Mouse (Mus musculus): ENCODE results near the gene Zbtb14.

The Zbtb14 gene

GRCm38 (mm10) chr17:69382511-69383100 is at the start of gene Zbtb14:
TSS of gene Zbtb14 (plus strand) at chr17:69383050.
- DNase-seq (ENCODE audit: low read depth in 1 of 2, low spot score in 2 of 2) = peak; percentile 73 to 77

- no peak for DNase-seq (ENCODE audit: low read depth in 1 of 2, low spot score in 2 of 2)
Observed at GRCm38 (mm10) chr17:69346056-69346455, 36.8 kb upstream of the Zbtb14 start.

- DNase-seq (ENCODE audit: low read depth in 1 of 2, low spot score in 2 of 2) = no peak
Observed at GRCm38 (mm10) chr17:69349014-69349531, 33.8 kb upstream of the Zbtb14 start.

- DNase-seq (ENCODE audit: low read depth in 1 of 2, low spot score in 2 of 2) = peak; percentile 5 to 53
Observed at GRCm38 (mm10) chr17:69365049-69365448, 17.8 kb upstream of the Zbtb14 start.

- DNase-seq (ENCODE audit: low read depth in 1 of 2, low spot score in 2 of 2) = no peak
Observed at GRCm38 (mm10) chr17:69380838-69381237, 2.0 kb upstream of the Zbtb14 start.

GRCm38 (mm10) chr17:69383201-69383940 is 521 bp downstream of the Zbtb14 start:
- DNase-seq (ENCODE audit: low read depth in 1 of 2, low spot score in 2 of 2) = peak; percentile 24 to 49

- peak; percentile 9 to 16 for DNase-seq (ENCODE audit: low read depth in 1 of 2, low spot score in 2 of 2)
Observed at GRCm38 (mm10) chr17:69383941-69384665, 1.3 kb downstream of the Zbtb14 start.

GRCm38 (mm10) chr17:69396147-69397033 is 13.5 kb downstream of the Zbtb14 start:
- no peak for DNase-seq (ENCODE audit: low read depth in 1 of 2, low spot score in 2 of 2)

- no peak for DNase-seq (ENCODE audit: low read depth in 1 of 2, low spot score in 2 of 2)
Observed at GRCm38 (mm10) chr17:69397163-69397562, 14.3 kb downstream of the Zbtb14 start.

- DNase-seq (ENCODE audit: low read depth in 1 of 2, low spot score in 2 of 2) = no peak
Observed at GRCm38 (mm10) chr17:69398092-69398491, 15.2 kb downstream of the Zbtb14 start.

GRCm38 (mm10) chr17:69401146-69401545 is 18.3 kb downstream of the Zbtb14 start:
- DNase-seq (ENCODE audit: low read depth in 1 of 2, low spot score in 2 of 2) = no peak

GRCm38 (mm10) chr17:69416163-69416562 is 33.3 kb downstream of the Zbtb14 start:
- no peak for DNase-seq (ENCODE audit: low read depth in 1 of 2, low spot score in 2 of 2)

- DNase-seq (ENCODE audit: low read depth in 1 of 2, low spot score in 2 of 2) = peak; percentile 82 to 93
Observed at GRCm38 (mm10) chr17:69416920-69417661, 34.2 kb downstream of the Zbtb14 start.

GRCm38 (mm10) chr17:69417724-69418373 is 35.0 kb downstream of the Zbtb14 start:
- no peak for DNase-seq (ENCODE audit: low read depth in 1 of 2, low spot score in 2 of 2)

GRCm38 (mm10) chr17:69421592-69421991 is 38.7 kb downstream of the Zbtb14 start:
- DNase-seq (ENCODE audit: low read depth in 1 of 2, low spot score in 2 of 2) = no peak

GRCm38 (mm10) chr17:69437836-69438235 is 55.0 kb downstream of the Zbtb14 start:
- no peak for DNase-seq (ENCODE audit: low read depth in 1 of 2, low spot score in 2 of 2)

GRCm38 (mm10) chr17:69438486-69438885 is 55.6 kb downstream of the Zbtb14 start:
- no peak for DNase-seq (ENCODE audit: low read depth in 1 of 2, low spot score in 2 of 2)

GRCm38 (mm10) chr17:69438990-69439491 is 56.2 kb downstream of the Zbtb14 start, which contains the start of gene Akain1:
TSS of gene Akain1 (plus strand) at chr17:69439326.
- peak in 1 of 2 experiments; percentile 6 for DNase-seq (ENCODE audit: low read depth in 1 of 2, low spot score in 2 of 2)

Data from monocyte, adult 2 months (primary cell).